8 mouse cellular contexts compared by ENCODE assay signal in the genomic region with DNA sequence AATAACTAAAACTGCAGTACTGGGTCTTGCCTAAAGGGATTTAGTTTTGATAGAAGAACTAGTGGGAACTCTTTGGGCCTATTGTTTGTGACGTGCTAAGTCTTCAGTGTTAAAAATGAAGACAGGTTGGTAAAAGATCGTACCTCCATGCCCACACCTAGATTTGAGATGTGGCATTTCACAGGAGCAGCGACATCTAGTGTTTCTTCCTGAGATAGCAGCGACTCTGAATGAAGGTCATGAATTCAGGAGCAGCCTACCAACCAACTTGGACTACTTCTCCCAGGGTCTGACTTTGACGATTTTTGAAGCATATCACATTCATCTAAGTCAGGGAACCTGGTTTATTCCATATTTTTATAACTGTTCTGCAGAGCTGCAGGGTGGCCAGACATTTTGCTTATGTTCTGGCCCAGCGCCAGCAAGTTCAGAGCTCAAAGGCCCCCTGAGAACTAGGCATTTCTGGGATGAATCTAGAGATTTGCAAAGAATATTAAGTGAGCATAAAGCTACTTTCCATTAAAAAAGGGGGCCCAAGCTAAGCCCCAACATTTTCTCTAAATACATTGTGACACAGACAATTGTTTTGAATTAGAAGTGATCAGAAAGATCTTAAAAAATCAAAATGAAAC.
DNase-seq lines count a peak whose midpoint lies in the region; ATAC-seq and TF ChIP-seq lines count a peak whose summit lies in the region.

No protein-coding gene starts in this region.

- WGBS in heart, embryonic 10.5 days = 26% methylated on average over 6 of the region's 6 CpGs
- WGBS in forebrain, embryonic 15.5 days = 20% methylated on average over 6 of the region's 6 CpGs
- whole genome bisulfite sequencing in hindbrain, postnatal 0 days = 17% methylated on average over 6 of the region's 6 CpGs
- WGBS in lung, adult 2 months = 20% methylated on average over 6 of the region's 6 CpGs

- H3K4me3 ChIP-seq in heart, embryonic 10.5 days = no peak overlapping the region
- no peak overlapping the region for H3K4me3 ChIP-seq in CH12.LX (replicated peaks in 1 of 3; ENCODE audit: low read depth in 2 of 3, low read length in 2 of 3, poor library complexity in 1 of 3)
- no peak overlapping the region for H3K4me3 ChIP-seq in forebrain, embryonic 15.5 days
- H3K4me3 ChIP-seq in hindbrain, postnatal 0 days (ENCODE audit: low read length) = no peak overlapping the region
- no peak overlapping the region for H3K4me3 ChIP-seq in lung, adult 2 months (replicated peaks; ENCODE audit: extremely low read depth, low read depth, low read length)

- no peak overlapping the region for H3K9ac ChIP-seq in CH12.LX (ENCODE audit: insufficient read depth, low read depth)
- no peak overlapping the region for H3K9ac ChIP-seq in forebrain, embryonic 15.5 days (replicated peaks)
- no peak overlapping the region for H3K9ac ChIP-seq in hindbrain, postnatal 0 days (replicated peaks; ENCODE audit: low read length)

- TF ChIP-seq POLR2A in CH12.LX (IDR thresholded peaks at IDR 0.05; ENCODE audit: low read depth, low read length) = no peak
- no peak for TF ChIP-seq POLR2A in lung, adult 2 months (IDR thresholded peaks at IDR 0.05; ENCODE audit: borderline replicate concordance, extremely low read depth, low read depth, low read length)

- ATAC-seq in cerebellum, adult (ENCODE audit: insufficient number of reproducible peaks, low FRiP score, low TSS enrichment) = peak; percentile 74
- peak; percentile 69 for ATAC-seq in forebrain, embryonic 15.5 days (replicated peaks)
- ATAC-seq in hindbrain, postnatal 0 days = peak; percentile 71

- TF ChIP-seq RAD21 in CH12.LX (IDR thresholded peaks at IDR 0.05; ENCODE audit: low read depth, low read length) = peak; percentile 80

- DNase-seq in heart, adult 18-20 months = peak; percentile 4 to 52
- no peak for DNase-seq in heart, embryonic 10.5 days (ENCODE audit: low spot score)
- DNase-seq in CH12.LX (ENCODE audit: extremely low read depth) = peak; percentile 70
- peak; percentile 87 for DNase-seq in hindbrain, postnatal 0 days (ENCODE audit: low spot score)
- DNase-seq in lung, adult 2 months = peak; percentile 9
- DNase-seq in retina, postnatal 7 days (ENCODE audit: low read depth, low spot score) = peak; percentile 19

- no peaks in the 10 kb centered on the region for H3K27me3 ChIP-seq in heart, embryonic 10.5 days (ENCODE audit: insufficient read depth, poor library complexity, severe bottlenecking)
- H3K27me3 ChIP-seq in CH12.LX (replicated peaks) = no peaks in the 10 kb centered on the region
- H3K27me3 ChIP-seq in forebrain, embryonic 15.5 days = no peaks in the 10 kb centered on the region
- H3K27me3 ChIP-seq in hindbrain, postnatal 0 days (ENCODE audit: insufficient read depth, low read length) = no peaks in the 10 kb centered on the region

- H3K4me1 ChIP-seq in heart, embryonic 10.5 days = peaks cover 7% of the 10 kb centered on the region; the same call in 1 of the 2 replicates
- no peaks in the 10 kb centered on the region for H3K4me1 ChIP-seq in CH12.LX (ENCODE audit: control insufficient read depth in 1 of 2, insufficient read depth in 2 of 2)
- no peaks in the 10 kb centered on the region for H3K4me1 ChIP-seq in forebrain, embryonic 15.5 days
- H3K4me1 ChIP-seq in hindbrain, postnatal 0 days (ENCODE audit: insufficient read depth, low read length) = no peaks in the 10 kb centered on the region
- H3K4me1 ChIP-seq in lung, adult 2 months (ENCODE audit: control insufficient read depth, insufficient read depth, low read length) = no peaks in the 10 kb centered on the region

- no peaks in the 10 kb centered on the region for H3K79me2 ChIP-seq in CH12.LX (replicated peaks; ENCODE audit: control insufficient read depth, extremely low read depth, insufficient read depth, poor library complexity, severe bottlenecking)

- no peak overlapping the region for H3K27ac ChIP-seq in heart, embryonic 10.5 days
- H3K27ac ChIP-seq in CH12.LX (ENCODE audit: insufficient read depth, low read depth) = no peak overlapping the region
- H3K27ac ChIP-seq in forebrain, embryonic 15.5 days (replicated peaks) = no peak overlapping the region
- no peak overlapping the region for H3K27ac ChIP-seq in hindbrain, postnatal 0 days

- H3K4me2 ChIP-seq in CH12.LX (ENCODE audit: insufficient read depth, low read depth, poor library complexity, severe bottlenecking) = no peak overlapping the region; the same call in 1 of the 2 replicates
- no peak overlapping the region for H3K4me2 ChIP-seq in forebrain, embryonic 15.5 days (replicated peaks)
- H3K4me2 ChIP-seq in hindbrain, postnatal 0 days (ENCODE audit: low read depth, low read length) = no peak overlapping the region

- TF ChIP-seq EP300 in CH12.LX (IDR thresholded peaks at IDR 0.05; ENCODE audit: low read length) = no peak

- no peaks in the 10 kb centered on the region for H3K9me3 ChIP-seq in heart, embryonic 10.5 days
- no peaks in the 10 kb centered on the region for H3K9me3 ChIP-seq in CH12.LX (replicated peaks; ENCODE audit: low read length)
- H3K9me3 ChIP-seq in forebrain, embryonic 15.5 days = no peaks in the 10 kb centered on the region
- no peaks in the 10 kb centered on the region for H3K9me3 ChIP-seq in hindbrain, postnatal 0 days (ENCODE audit: low read length)

- H3K36me3 ChIP-seq in heart, embryonic 10.5 days = no peaks in the 10 kb centered on the region
- no peaks in the 10 kb centered on the region for H3K36me3 ChIP-seq in CH12.LX (replicated peaks in 1 of 2; ENCODE audit: control insufficient read depth in 1 of 2, insufficient read depth in 1 of 2, low read length in 1 of 2)
- no peaks in the 10 kb centered on the region for H3K36me3 ChIP-seq in forebrain, embryonic 15.5 days
- H3K36me3 ChIP-seq in hindbrain, postnatal 0 days (ENCODE audit: insufficient read depth, low read length) = no peaks in the 10 kb centered on the region

- in situ Hi-C loops in CH12.LX (cut with MboI; ENCODE audit: low pct_ligation_motif_present, low pct_unique_long_range_greater_than_20kb, low sequenced_read_pairs) = loop anchor here (25.0 kb wide), 2 partner anchors 165 to 365 kb away; no protein-coding TSS in a partner anchor

- dilution Hi-C loops in CH12.LX (cut with MboI; ENCODE audit: extremely low pct_ligation_motif_present, extremely low pct_unique_long_range_greater_than_20kb, low sequenced_read_pairs) = no loop called here

- peak; percentile 78 to 88 for TF ChIP-seq CTCF in CH12.LX (conservative IDR thresholded peaks at IDR 0.05 in 1 of 2, IDR thresholded peaks at IDR 0.05 in 1 of 2; ENCODE audit: low read depth in 2 of 2, low read length in 2 of 2)
- TF ChIP-seq CTCF in hindbrain, postnatal 0 days (IDR thresholded peaks at IDR 0.05; ENCODE audit: low read depth) = peak; percentile 85
- TF ChIP-seq CTCF in lung, adult 2 months (IDR thresholded peaks at IDR 0.05; ENCODE audit: insufficient read depth, low read length) = peak; percentile 38

TF ChIP-seq in CH12.LX, 34 proteins besides CTCF, POLR2A, EP300 and RAD21:
- TF ChIP-seq RCOR1 (conservative IDR thresholded peaks at IDR 0.05; ENCODE audit: low read depth, low read length) = no peak
- peak; percentile 85 for TF ChIP-seq SMC3 (IDR thresholded peaks at IDR 0.05; ENCODE audit: low read depth, low read length)
- no peak for TF ChIP-seq PAX5 (IDR thresholded peaks at IDR 0.05; ENCODE audit: low read length)
